Mouse (Mus musculus): Measurements from ENCODE around the gene Palld. TPM values are rescaled to one million over a fixed set of nuclear protein-coding genes. Genes with fewer than 3 reads are reported as not detected.

Palld gene
- total RNA-seq, 2 experiments from 2014 or later = 2.8 to 4.0 TPM

- DNase-seq (ENCODE audit: low spot score in 2 of 2) = no peak
- intact Hi-C loops (cut with DNase I) = no loop called here
Measured at GRCm38 (mm10) chr8:61497110-61497509, 405.4 kb downstream of the Palld start.

DNA sequence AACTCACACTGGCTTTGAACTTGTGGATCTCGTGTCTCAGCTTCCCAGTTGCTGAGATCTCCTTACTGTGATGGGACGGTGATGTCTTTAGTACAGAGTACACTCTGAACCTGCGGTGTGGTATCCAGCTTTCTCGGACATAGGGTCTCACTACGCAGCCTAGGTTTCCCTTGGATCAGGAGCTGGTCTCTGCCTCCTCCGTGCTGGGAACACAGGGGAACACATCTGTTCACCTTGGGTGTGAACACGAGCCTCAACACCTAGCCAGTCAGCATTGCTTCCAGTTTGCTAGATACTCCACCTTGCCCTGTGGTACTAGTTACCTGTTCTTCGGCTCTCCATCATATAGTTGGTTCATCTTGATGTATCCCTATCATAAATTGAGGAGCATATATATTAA, 413.9 kb downstream of the Palld start:
- intact Hi-C loops (cut with DNase I) = loop anchor here (5.0 kb wide), 1 partner anchor 266 kb away; the partner anchor contains the start of gene Sh3rf1
- DNase-seq (ENCODE audit: low spot score in 2 of 2) = no peak

DNA sequence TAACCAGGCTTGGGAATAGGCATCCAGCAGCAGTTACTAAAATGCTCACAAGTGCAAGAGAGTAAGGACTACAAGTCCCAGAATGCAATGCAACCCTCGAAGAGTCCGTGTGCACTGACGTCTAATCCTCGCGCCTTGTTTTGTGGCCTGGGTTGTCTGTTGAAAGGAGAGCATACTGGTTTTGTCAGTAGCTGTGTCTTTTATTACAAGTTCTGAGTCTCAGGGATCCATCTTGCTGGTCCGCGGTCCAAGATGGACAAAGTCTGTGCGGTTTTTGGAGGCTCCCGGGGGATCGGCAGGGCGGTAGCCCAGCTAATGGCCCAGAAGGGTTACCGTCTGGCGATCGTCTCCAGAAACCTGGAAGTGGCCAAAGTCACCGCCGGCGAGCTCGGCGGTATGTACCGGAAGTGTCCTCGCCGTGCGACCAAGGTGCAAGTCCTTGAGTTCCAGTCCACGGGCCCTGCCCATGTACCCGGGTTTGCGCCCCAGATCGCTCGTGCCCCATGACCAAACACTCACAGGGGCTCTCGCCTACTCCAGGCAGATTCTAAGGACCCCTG, 414.8 kb downstream of the Palld start, which contains the start of gene Cbr4:
Gene Cbr4 (plus strand): TSS at position 138 of the 560 bp plus-strand sequence.
- DNase-seq (ENCODE audit: low spot score in 2 of 2) = peak; percentile 88 to 90
- intact Hi-C loops (cut with DNase I) = loop anchor here (5.0 kb wide), 1 partner anchor 265 kb away; the partner anchor contains the start of gene Sh3rf1

DNA sequence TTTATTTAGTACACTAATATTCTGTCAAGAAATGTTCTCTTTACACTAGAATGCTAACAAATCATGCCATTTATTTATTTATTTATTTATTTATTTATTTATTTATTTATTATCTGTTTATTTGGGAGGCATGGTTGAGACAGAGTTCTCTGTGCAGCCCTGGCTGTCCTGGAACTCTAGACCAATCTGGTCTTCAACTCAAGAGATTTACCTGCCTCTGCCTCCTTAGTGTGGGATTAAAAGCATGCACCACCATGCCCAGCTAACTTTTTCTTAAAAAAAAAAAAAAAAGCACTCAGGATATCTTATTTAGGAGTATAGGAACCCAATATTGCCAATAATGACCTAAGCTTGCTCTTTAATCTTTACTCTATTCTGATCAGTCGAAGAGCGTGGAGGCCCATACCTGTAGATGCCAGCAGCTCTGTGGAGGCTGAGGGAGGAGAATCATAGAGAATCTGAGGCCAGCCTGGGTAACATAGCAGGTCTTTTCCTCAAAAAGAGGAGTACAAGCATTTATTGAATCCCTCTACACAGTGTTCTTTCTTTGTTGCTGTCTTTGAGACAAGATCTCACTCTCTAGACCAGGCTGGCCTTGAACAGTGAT, 415.5 kb downstream of the Palld start:
- DNase-seq (ENCODE audit: low spot score in 2 of 2) = no peak
- intact Hi-C loops (cut with DNase I) = loop anchor here (5.0 kb wide), 1 partner anchor 265 kb away; the partner anchor contains the start of gene Sh3rf1

- intact Hi-C loops (cut with DNase I) = loop anchor here (5.0 kb wide), 1 partner anchor 103 kb away; no protein-coding TSS in a partner anchor
- DNase-seq (ENCODE audit: low spot score in 2 of 2) = no peak
Measured at GRCm38 (mm10) chr8:61480260-61480967, 422.1 kb downstream of the Palld start.

GRCm38 (mm10) chr8:61479506-61480214, 422.8 kb downstream of the Palld start:
- peak; percentile 35 to 45 for DNase-seq (ENCODE audit: low spot score in 2 of 2)
- intact Hi-C loops (cut with DNase I) = loop anchor here (5.0 kb wide), 1 partner anchor 102 kb away; no protein-coding TSS in a partner anchor

- intact Hi-C loops (cut with DNase I) = no loop called here
- DNase-seq (ENCODE audit: low spot score in 2 of 2) = no peak
Measured at GRCm38 (mm10) chr8:61478793-61479192, 423.7 kb downstream of the Palld start.

DNA sequence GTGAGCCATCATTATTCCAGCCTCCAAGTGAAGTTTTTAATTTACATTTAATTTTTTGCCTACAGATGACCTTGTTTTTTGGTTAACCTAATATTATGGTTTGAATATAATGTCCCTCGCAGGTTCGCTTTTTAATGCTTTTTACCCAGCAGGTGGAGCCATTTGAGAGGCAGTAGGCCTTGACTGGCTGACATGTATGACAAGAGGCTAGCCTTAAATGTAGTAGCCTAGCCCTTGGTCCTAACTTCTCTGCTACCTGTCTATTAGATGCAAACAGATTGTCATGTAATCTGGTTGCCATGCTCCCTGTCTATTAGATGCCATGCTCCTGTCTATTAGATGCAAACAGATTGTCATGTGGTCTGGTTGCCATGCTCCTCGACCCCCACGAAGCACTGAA, 424.3 kb downstream of the Palld start:
- intact Hi-C loops (cut with DNase I) = no loop called here
- no peak for DNase-seq (ENCODE audit: low spot score in 2 of 2)

- DNase-seq (ENCODE audit: low spot score in 2 of 2) = no peak
- intact Hi-C loops (cut with DNase I) = no loop called here
Measured at GRCm38 (mm10) chr8:61476160-61476559, 426.3 kb downstream of the Palld start.

- no peak for DNase-seq (ENCODE audit: low spot score in 2 of 2)
- intact Hi-C loops (cut with DNase I) = no loop called here
Measured at GRCm38 (mm10) chr8:61475251-61475673, 427.2 kb downstream of the Palld start.

GRCm38 (mm10) chr8:61470213-61470612, 432.3 kb downstream of the Palld start:
- no peak for DNase-seq (ENCODE audit: low spot score in 2 of 2)

GRCm38 (mm10) chr8:61467553-61467815, 435.0 kb downstream of the Palld start:
- intact Hi-C loops (cut with DNase I) = no loop called here
- DNase-seq (ENCODE audit: low spot score in 2 of 2) = no peak

More at GRCm38 (mm10) chr8:61470213-61470612, 432.3 kb downstream of the Palld start:
- intact Hi-C loops (cut with DNase I) = no loop called here

GRCm38 (mm10) chr8:61466696-61467552, 435.6 kb downstream of the Palld start:
- no peak for DNase-seq (ENCODE audit: low spot score in 2 of 2)
- intact Hi-C loops (cut with DNase I) = no loop called here

GRCm38 (mm10) chr8:61464393-61464792, 438.1 kb downstream of the Palld start:
- DNase-seq (ENCODE audit: low spot score in 2 of 2) = no peak
- intact Hi-C loops (cut with DNase I) = no loop called here

GRCm38 (mm10) chr8:61462221-61462620, 440.3 kb downstream of the Palld start:
- no peak for DNase-seq (ENCODE audit: low spot score in 2 of 2)
- intact Hi-C loops (cut with DNase I) = no loop called here
